Mouse (Mus musculus) hindbrain, postnatal 0 days (tissue): Measurements from ENCODE around the gene Chd4. TPM values are rescaled to one million over a fixed set of nuclear protein-coding genes. Genes with fewer than 3 reads are reported as not detected.

Experiments used
- ATAC-seq: fragments of 200-750 bp; cut with Nextera tagmentation; 2 replicates; pipeline ENCODE4 v1.8.0; 2017; ENCODE audit warnings: mild to moderate bottlenecking, moderate TSS enrichment, moderate library complexity
- DNase-seq: peaks from one replicate; pipeline ENCODE4 v3.0.0-alpha.2; 2015; ENCODE audit warnings: low spot score
- H3K27ac ChIP-seq: fragments of 300-500 bp; sonication (generic); 2 replicates; pipeline ENCODE4 v1.5.1; 2014; ENCODE audit warnings: mild to moderate bottlenecking
- H3K27me3 ChIP-seq: fragments of 300-500 bp; sonication (generic); 2 replicates; pipeline ENCODE4 v1.6.1; 2014; ENCODE audit warnings: low read length, mixed read lengths; ENCODE audit not compliant: insufficient read depth
- H3K36me3 ChIP-seq: fragments of 300-500 bp; sonication (generic); 2 replicates; pipeline ENCODE4 v1.6.1; 2014; ENCODE audit warnings: low read length, mixed read lengths; ENCODE audit not compliant: insufficient read depth
- H3K4me1 ChIP-seq: fragments of 300-500 bp; sonication (generic); 2 replicates; pipeline ENCODE4 v1.6.1; 2014; ENCODE audit warnings: antibody characterized with exemption, low read length, mixed read lengths; ENCODE audit not compliant: insufficient read depth
- H3K4me2 ChIP-seq: fragments of 300-500 bp; sonication (generic); 2 replicates; pipeline ENCODE4 v1.6.1; 2014; ENCODE audit warnings: low read depth, mild to moderate bottlenecking, low read length, moderate library complexity, mixed read lengths
- H3K4me3 ChIP-seq: fragments of 300-500 bp; sonication (generic); 2 replicates; pipeline ENCODE4 v1.5.1; 2014; ENCODE audit warnings: low read length
- H3K9ac ChIP-seq: fragments of 300-500 bp; sonication (generic); replicated peaks from 2 replicates; pipeline ENCODE4 v1.6.1; 2014; ENCODE audit warnings: mild to moderate bottlenecking, low read length, moderate library complexity, mixed read lengths
- H3K9me3 ChIP-seq: fragments of 300-500 bp; sonication (generic); 2 replicates; pipeline ENCODE4 v1.6.1; 2016; ENCODE audit warnings: low read length, mixed read lengths
- CTCF ChIP-seq: IDR thresholded peaks from 2 replicates; pipeline ENCODE4 v1.5.1; 2016; ENCODE audit warnings: antibody characterized with exemption, control low read depth, low read depth
- WGBS: fragments of 180-500 bp; shearing (Covaris S2); extraction: QIAGEN DNeasy Blood & Tissue Kit; methylation state at CpG from one replicate; pipeline ENCODE4 v1.1.7; 2014; 5-methylcytosine and 5-hydroxymethylcytosine counted together
- polyA plus RNA-seq: library from polyadenylated mRNA; unstranded; fragments of >200 nt; fragmentation: Nextera tagmentation; extraction: Ambion mirVana; gene quantifications from 2 replicates; pipeline ENCODE4 v1.2.1, GENCODE M21; 2015
- total RNA-seq: library from RNA; depleted of rRNA; stranded (reverse); fragments of >200 nt; gene quantifications from 2 replicates; pipeline ENCODE4 v1.2.3, GENCODE M21; 2014

The Chd4 gene
- total and polyA plus RNA-seq, 2 experiments from 2014 or later: 94.7 to 106 TPM

DNA sequence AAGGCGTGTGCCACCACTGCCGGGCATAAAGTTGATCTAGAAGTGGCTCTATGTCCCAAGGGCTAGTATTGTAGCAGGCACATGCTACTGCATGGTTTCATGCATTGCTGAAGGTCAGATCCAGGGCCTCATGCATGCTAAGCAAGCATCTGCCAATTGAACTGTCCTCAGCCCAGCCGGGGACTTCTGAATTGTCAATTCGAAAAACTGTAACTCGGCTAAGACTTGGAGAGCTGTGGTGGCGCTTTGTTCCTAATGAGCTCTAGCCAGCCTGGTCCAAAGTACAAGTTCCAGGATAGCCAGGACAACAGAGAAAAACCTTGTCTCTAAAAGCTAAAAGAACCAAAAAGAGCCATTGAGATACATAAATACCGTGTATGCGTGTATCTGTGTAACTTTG, 23.6 kb downstream of the Chd4 start:
- Histone ChIP-seq H3K27me3 (no peaks in the 10 kb centered on the region), H3K9me3 (no peaks in the 10 kb centered on the region), H3K27ac (no peak overlapping the region), H3K4me2 (no peak overlapping the region), H3K36me3 (peaks cover 83% of the 10 kb centered on the region), H3K4me1 (no peaks in the 10 kb centered on the region), H3K4me3 (no peak overlapping the region), H3K9ac (no peak overlapping the region)
- ATAC-seq: no peak
- 94% methylated on average over 8 of the region's 8 CpGs for WGBS
- no peak for TF ChIP-seq CTCF
- DNase-seq: no peak

DNA sequence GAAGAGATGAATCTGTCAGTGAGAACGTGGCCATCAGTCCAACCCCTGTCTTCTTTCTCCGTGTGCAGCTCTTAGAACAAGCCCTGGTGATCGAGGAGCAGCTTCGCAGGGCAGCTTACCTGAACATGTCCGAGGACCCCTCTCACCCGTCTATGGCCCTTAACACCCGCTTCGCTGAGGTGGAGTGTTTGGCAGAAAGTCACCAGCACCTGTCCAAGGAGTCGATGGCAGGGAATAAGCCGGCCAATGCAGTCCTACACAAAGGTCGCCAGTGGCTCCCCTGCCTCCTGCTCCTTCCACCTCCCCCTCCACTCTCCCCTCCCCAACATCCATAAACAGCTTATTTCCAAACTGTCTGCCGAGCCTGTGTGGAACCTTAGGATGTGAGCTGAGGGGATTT, 32.9 kb downstream of the Chd4 start:
- Histone ChIP-seq H3K4me1 (peaks cover 7% of the 10 kb centered on the region; the same call in 1 of the 2 replicates), H3K27me3 (no peaks in the 10 kb centered on the region), H3K36me3 (peaks cover 42% of the 10 kb centered on the region), H3K4me3 (no peak overlapping the region), H3K9me3 (no peaks in the 10 kb centered on the region), H3K4me2 (no peak overlapping the region), H3K27ac (no peak overlapping the region), H3K9ac (no peak overlapping the region)
- no peak for TF ChIP-seq CTCF
- 89% methylated on average over 12 of the region's 12 CpGs for WGBS
- DNase-seq (no peak), ATAC-seq (no peak)

DNA sequence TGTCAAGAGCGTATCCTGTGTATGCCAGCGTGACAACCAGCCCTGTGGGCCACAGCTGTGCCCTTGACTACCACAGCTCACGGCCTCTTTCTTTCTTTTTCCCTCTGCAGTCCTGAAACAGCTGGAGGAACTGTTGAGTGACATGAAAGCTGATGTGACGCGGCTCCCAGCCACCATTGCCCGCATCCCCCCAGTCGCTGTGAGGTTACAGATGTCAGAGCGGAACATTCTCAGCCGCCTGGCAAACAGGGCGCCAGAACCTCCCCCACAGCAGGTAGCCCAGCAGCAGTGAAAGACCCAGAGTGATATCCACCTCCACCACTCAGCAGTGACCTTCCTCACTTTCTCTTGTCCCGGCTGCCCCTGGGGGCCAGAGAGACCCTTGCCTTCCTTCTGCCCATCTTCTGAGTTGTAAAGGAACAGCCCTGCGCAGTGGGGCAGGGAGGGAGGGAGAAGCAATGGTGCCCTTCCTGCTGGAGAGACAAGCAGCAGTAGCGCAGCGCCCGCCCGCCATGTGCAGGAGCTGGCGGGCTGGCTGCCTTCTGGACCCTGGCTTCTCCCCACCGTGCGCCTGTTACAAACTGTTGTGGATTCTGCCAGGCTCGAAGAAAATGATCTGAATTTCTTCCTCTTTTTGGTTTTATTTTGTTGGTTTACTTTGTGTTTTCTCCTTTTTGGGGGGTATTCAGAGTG, 34.1 kb downstream of the Chd4 start:
- Histone ChIP-seq H3K9me3 (no peaks in the 10 kb centered on the region), H3K27me3 (no peaks in the 10 kb centered on the region), H3K36me3 (peaks cover 36% of the 10 kb centered on the region), H3K9ac (no peak overlapping the region), H3K27ac (no peak overlapping the region), H3K4me3 (no peak overlapping the region), H3K4me1 (peaks cover 7% of the 10 kb centered on the region; the same call in 1 of the 2 replicates), H3K4me2 (no peak overlapping the region)
- 83% methylated on average over 20 of the region's 20 CpGs for WGBS
- no peak for TF ChIP-seq CTCF
- ATAC-seq (no peak), DNase-seq (no peak)

DNA sequence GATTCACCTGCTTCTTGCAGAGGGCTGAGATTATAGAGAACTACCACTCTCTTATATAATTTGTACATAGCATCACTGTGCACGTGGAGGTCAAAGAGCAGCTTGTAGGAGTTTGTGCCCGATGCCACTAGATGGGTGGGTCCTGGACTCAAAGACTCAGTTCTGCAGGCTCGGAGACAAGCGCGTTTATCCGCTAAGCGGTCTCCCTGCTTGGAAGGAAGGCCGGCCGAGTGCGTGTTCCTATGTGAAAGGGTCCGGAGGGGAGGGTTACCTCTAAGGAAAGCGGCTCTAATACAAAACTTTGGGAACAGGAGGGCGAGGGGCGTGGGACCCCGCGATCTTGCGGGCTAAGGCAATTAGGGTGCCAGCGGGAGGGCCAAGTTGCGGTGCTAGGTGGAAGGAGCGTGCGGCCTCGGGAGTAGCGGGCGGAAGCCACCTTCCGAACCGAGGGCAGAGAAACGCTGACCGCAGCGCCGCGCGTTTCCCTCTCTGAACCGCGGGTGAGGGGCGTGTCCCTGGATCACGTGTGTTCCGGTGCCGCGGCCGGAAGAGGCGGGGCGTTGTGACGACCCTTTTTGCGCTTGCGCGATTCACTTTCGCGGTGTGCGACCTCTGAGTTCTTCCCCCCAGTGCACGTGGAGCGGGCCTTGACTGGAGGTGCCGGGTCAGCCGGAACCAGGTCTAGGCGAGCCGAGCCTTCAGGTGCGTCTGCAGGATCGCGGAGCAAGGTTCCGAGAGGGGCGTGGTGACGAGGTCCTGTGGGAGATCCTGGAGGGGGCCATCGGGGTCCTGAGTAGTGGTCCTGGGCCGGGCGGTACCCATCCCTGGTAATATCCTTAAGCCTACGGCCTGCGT, 35.7 kb downstream of the Chd4 start, which contains the start of gene Nop2:
Gene Nop2, plus strand, starts transcription at position 608 of the 855 bp plus-strand sequence.
- ATAC-seq (peak; percentile 97), DNase-seq (peak; percentile 98)
- WGBS: under 1% methylated on average over 66 of the region's 66 CpGs
- Histone ChIP-seq H3K36me3 (peaks cover 42% of the 10 kb centered on the region), H3K4me2 (peak within 1 kb of the TSS; percentile 71), H3K27me3 (no peaks in the 10 kb centered on the region), H3K4me1 (peaks cover 7% of the 10 kb centered on the region; the same call in 1 of the 2 replicates), H3K9ac (peak within 1 kb of the TSS; percentile 80), H3K4me3 (peak within 1 kb of the TSS; percentile 76), H3K27ac (peak within 1 kb of the TSS; percentile 77), H3K9me3 (no peaks in the 10 kb centered on the region)
- no peak for TF ChIP-seq CTCF

DNA sequence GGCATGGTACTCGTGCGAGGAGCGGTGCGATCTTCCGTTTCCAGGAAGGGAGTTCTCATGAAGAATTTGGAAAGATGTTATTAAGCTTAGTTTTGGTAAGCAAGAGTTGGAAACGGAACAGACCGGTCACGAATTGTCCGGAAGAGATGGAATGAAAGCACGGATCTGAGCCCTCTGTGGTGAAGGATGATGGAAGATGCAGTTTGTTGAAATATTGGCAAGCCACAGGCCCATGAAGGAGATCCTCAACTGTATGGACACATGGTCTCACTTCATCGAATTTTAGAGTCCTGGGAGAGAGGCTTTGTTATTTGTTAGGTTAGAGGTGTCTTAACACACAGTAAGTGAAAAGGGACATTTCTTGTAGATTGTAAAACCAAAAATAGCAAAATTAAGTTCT, 36.7 kb downstream of the Chd4 start:
- Histone ChIP-seq H3K4me2 (peak overlapping the region; percentile 71), H3K4me1 (peaks cover 7% of the 10 kb centered on the region; the same call in 1 of the 2 replicates), H3K9ac (peak overlapping the region; percentile 80), H3K27ac (no peak overlapping the region), H3K36me3 (peaks cover 47% of the 10 kb centered on the region), H3K27me3 (no peaks in the 10 kb centered on the region), H3K9me3 (no peaks in the 10 kb centered on the region), H3K4me3 (peak overlapping the region; percentile 76)
- DNase-seq (no peak), ATAC-seq (no peak)
- 7% methylated on average over 11 of the region's 11 CpGs for WGBS
- TF ChIP-seq CTCF: no peak

DNA sequence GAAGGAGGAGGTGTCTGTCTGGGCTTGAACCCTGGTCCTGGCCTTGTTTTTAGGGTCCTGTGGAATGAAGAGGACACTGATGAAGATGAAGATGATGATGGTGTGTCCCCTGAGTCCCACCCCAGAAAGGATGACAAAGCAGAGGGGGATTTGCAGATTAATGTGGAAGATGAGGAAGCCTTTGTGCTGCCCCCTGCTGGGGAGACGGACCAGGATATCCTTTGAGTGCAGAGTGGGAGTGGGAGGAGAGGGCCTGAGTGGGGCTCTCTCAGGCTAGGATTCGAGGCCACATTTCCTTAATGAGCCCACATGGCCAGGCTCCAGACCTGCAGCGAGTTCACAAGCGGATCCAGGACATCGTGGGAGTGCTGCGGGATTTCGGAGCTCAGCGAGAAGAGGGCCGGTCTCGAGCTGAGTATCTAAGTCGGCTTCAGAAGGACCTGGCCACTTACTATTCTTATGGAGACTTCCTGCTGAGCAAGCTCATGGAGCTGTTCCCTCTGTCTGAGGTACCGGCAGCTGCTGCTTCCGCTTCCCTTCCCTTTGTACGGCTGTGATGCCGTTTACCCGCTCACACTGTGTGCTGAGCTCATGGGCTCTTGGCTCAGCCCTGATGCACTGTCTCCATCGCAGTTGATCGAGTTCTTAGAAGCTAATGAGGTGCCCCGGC, 41.4 kb downstream of the Chd4 start:
- Histone ChIP-seq H3K4me2 (no peak overlapping the region), H3K9me3 (no peaks in the 10 kb centered on the region), H3K4me1 (peaks cover 6% of the 10 kb centered on the region; the same call in 1 of the 2 replicates), H3K36me3 (peaks cover 60% of the 10 kb centered on the region), H3K27me3 (no peaks in the 10 kb centered on the region), H3K9ac (no peak overlapping the region), H3K27ac (no peak overlapping the region), H3K4me3 (no peak overlapping the region)
- DNase-seq (peak; percentile 54), ATAC-seq (no peak)
- TF ChIP-seq CTCF: peak; percentile 66
- 83% methylated on average over 19 of the region's 19 CpGs for WGBS
